Mouse (Mus musculus) limb, embryonic 11.5 days (tissue): ENCODE data around the gene Eif6. TPM values are rescaled to one million over a fixed set of nuclear protein-coding genes. Genes with fewer than 3 reads are reported as not detected.

ENCODE experiments used
- ATAC-seq: fragments of 200-750 bp; cut with Nextera tagmentation; 2 replicates; pipeline ENCODE4 v1.8.0; 2017; ENCODE audit warnings: low read depth; ENCODE audit not compliant: insufficient number of reproducible peaks, low FRiP score, low TSS enrichment
- DNase-seq: peaks from one replicate; pipeline ENCODE4 v3.0.0-alpha.2; 2015; ENCODE audit warnings: low spot score
- H3K27ac ChIP-seq: fragments of 300-500 bp; sonication (generic); replicated peaks from 2 replicates; pipeline ENCODE4 v1.5.1; 2014; ENCODE audit warnings: low read depth, mild to moderate bottlenecking, low read length
- H3K27me3 ChIP-seq: fragments of 300-500 bp; sonication (generic); 2 replicates; pipeline ENCODE4 v1.6.1; 2014; ENCODE audit warnings: mild to moderate bottlenecking, low read length, mixed read lengths; ENCODE audit not compliant: control insufficient read depth, insufficient read depth
- H3K36me3 ChIP-seq: fragments of 300-500 bp; sonication (generic); 2 replicates; pipeline ENCODE4 v1.6.1; 2014; ENCODE audit warnings: mild to moderate bottlenecking, low read length, moderate library complexity, mixed read lengths; ENCODE audit not compliant: control insufficient read depth, insufficient read depth
- H3K4me1 ChIP-seq: fragments of 300-500 bp; sonication (generic); 2 replicates; pipeline ENCODE4 v1.6.1; 2014; ENCODE audit warnings: low read length, mixed read lengths; ENCODE audit not compliant: control insufficient read depth, insufficient read depth
- H3K4me2 ChIP-seq: fragments of 300-500 bp; sonication (generic); 2 replicates; pipeline ENCODE4 v1.6.1; 2014; ENCODE audit warnings: low read depth, mild to moderate bottlenecking, moderate library complexity; ENCODE audit not compliant: severe bottlenecking
- H3K4me3 ChIP-seq: fragments of 300-500 bp; sonication (generic); 2 replicates; pipeline ENCODE4 v1.5.1; 2014; ENCODE audit warnings: low read depth, low read length
- H3K9ac ChIP-seq: fragments of 300-500 bp; sonication (generic); 2 replicates; pipeline ENCODE4 v1.6.1; 2014; ENCODE audit warnings: mild to moderate bottlenecking, low read length
- H3K9me3 ChIP-seq: fragments of 300-500 bp; sonication (generic); 2 replicates; pipeline ENCODE4 v1.6.1; 2016; ENCODE audit warnings: low read length; ENCODE audit not compliant: control insufficient read depth
- WGBS: fragments of 180-500 bp; shearing (Covaris S2); extraction: QIAGEN DNeasy Blood & Tissue Kit; methylation state at CpG from one replicate; pipeline ENCODE4 v1.1.7; 2014; 5-methylcytosine and 5-hydroxymethylcytosine counted together
- polyA plus RNA-seq: library from polyadenylated mRNA; unstranded; fragments of >200 nt; fragmentation: Nextera tagmentation; extraction: Ambion mirVana; gene quantifications from 2 replicates; pipeline ENCODE4 v1.2.1, GENCODE M21; 2014

The Eif6 gene
- polyA plus RNA-seq, 1 experiment from 2014 or later: 215 TPM

GRCm38 (mm10) chr2:155819392-155819448, 7.5 kb downstream of the Eif6 start, which contains the start of gene BC029722:
Gene BC029722, minus strand, starts transcription at chr2:155819426.
- DNase-seq: no peak
- peaks cover 8% of the 10 kb centered on the region for H3K4me1 ChIP-seq
- peak within 1 kb of the TSS; percentile 57 for H3K4me3 ChIP-seq
- H3K27me3 ChIP-seq: no peaks in the 10 kb centered on the region
- H3K36me3 ChIP-seq: peaks cover 11% of the 10 kb centered on the region
- ATAC-seq: no peak
- peak within 1 kb of the TSS; percentile 77 for H3K9ac ChIP-seq
- H3K9me3 ChIP-seq: no peaks in the 10 kb centered on the region
- H3K4me2 ChIP-seq: peak within 1 kb of the TSS; percentile 90
- H3K27ac ChIP-seq: no peak within 1 kb of the TSS

DNA sequence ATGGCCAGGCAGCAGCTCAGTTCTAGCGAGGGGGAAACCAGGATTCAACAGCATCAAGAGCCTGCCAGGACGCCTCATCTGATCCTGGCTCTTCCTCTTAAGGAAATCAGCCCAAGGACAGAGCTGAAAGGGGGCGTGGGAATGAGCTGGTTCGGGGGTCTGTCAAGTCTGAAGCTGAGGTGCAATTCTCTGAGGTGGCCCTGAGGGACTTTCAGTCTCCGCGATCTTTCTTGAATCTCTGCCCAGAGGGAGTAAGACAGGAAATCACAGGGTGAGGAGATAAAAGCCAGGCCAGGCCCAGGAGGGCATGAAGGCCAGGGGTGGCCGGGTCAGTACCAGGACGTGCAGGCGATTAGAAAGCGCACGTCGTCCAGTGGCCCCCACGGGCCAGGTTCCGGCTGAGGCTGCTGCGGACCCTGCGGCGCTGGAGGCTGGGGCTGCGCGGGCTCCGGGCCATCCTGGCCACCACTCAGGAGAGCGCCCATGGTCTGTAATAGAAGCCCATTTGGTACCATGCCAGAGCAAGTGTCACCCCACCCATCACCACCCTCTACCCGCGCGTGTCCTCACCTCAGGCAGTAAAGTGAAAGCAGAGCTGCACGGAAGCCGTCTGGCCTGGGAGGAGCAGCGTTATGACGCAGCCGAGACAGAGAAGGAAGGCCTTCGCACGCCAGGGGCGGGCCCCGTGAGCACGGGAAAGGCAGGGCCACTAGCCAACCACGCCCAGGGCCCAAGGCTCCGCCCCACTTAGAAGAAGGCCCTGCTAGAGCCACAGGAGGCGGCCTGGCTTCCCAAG, 7.9 kb downstream of the Eif6 start:
- DNase-seq (peak; percentile 88), ATAC-seq (peak; percentile 92)
- H3K4me1 ChIP-seq: peaks cover 8% of the 10 kb centered on the region
- peak overlapping the region; percentile 57 for H3K4me3 ChIP-seq
- no peaks in the 10 kb centered on the region for H3K27me3 ChIP-seq
- 3% methylated on average over 37 of the region's 37 CpGs for WGBS
- H3K9ac ChIP-seq: peak overlapping the region; percentile 77
- H3K36me3 ChIP-seq: peaks cover 8% of the 10 kb centered on the region
- H3K9me3 ChIP-seq: no peaks in the 10 kb centered on the region
- H3K27ac ChIP-seq: no peak overlapping the region
- H3K4me2 ChIP-seq: peak overlapping the region; percentile 90

GRCm38 (mm10) chr2:155817301-155818245, 9.2 kb downstream of the Eif6 start:
- Histone ChIP-seq H3K9ac (no peak overlapping the region), H3K4me1 (peaks cover 8% of the 10 kb centered on the region), H3K4me2 (no peak overlapping the region), H3K4me3 (no peak overlapping the region), H3K27me3 (no peaks in the 10 kb centered on the region), H3K36me3 (peaks cover 3% of the 10 kb centered on the region), H3K9me3 (no peaks in the 10 kb centered on the region), H3K27ac (no peak overlapping the region)
- 80% methylated on average over 10 of the region's 10 CpGs for WGBS
- DNase-seq (no peak), ATAC-seq (no peak)

DNA sequence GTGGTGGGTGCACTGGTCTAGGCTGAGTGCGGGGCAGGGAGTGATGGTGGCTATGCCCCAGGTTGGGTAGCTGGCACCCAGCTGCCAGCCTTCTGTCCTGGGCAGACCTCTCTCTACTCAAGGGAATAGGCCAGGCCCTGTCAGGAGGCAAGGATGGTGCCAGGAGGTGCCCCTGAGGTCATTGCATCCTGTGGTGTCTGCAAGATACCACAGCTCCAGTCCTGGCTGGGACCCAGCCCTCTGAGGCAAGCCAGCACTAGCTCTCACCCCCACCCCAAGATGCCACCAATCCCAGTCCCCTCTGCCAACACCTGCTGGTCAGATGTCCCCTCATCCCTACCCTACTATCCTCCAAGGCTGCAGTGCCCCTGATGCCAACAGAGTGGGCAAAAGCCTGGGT, 10.5 kb downstream of the Eif6 start:
- H3K4me2 ChIP-seq: no peak overlapping the region
- H3K27ac ChIP-seq: no peak overlapping the region

GRCm38 (mm10) chr2:155814829-155815228, 11.9 kb downstream of the Eif6 start:
- Histone ChIP-seq H3K4me1 (peaks cover 8% of the 10 kb centered on the region), H3K27ac (no peak overlapping the region), H3K9me3 (no peaks in the 10 kb centered on the region), H3K27me3 (no peaks in the 10 kb centered on the region), H3K36me3 (no peaks in the 10 kb centered on the region), H3K4me3 (no peak overlapping the region), H3K4me2 (no peak overlapping the region; the same call in 1 of the 2 replicates), H3K9ac (no peak overlapping the region)
- DNase-seq (no peak), ATAC-seq (no peak)
- WGBS: 20% methylated on average over 5 of the region's 5 CpGs

More for the DNA sequence above, 10.5 kb downstream of the Eif6 start:
- H3K4me1 ChIP-seq: peaks cover 8% of the 10 kb centered on the region
- no peaks in the 10 kb centered on the region for H3K27me3 ChIP-seq
- H3K9me3 ChIP-seq: no peaks in the 10 kb centered on the region
- H3K9ac ChIP-seq: no peak overlapping the region
- peaks cover 2% of the 10 kb centered on the region for H3K36me3 ChIP-seq
- DNase-seq: no peak
- no peak for ATAC-seq
- no peak overlapping the region for H3K4me3 ChIP-seq
- 100% methylated on average over 1 of the region's 1 CpGs for WGBS

DNA sequence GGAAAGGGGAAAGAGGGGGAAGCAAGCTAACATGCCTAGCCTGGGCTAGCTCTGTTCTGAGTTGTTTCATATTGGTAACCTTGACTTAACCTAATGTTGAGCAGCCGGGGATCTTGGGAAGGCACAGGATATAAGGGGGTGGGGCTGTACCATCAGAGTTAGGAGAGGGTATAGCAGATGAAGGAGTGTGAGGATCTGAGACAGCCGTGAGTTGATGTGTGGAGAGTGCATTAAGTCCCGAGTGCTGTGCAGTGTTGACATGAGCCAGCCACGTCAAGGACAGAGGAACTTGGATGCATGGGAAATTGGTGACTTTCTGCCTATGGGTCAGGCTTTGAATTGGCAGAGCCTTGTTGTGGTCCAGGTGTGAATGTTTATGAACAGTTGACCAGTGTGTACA, 14.1 kb downstream of the Eif6 start:
- Histone ChIP-seq H3K27me3 (no peaks in the 10 kb centered on the region), H3K9me3 (no peaks in the 10 kb centered on the region), H3K36me3 (no peaks in the 10 kb centered on the region), H3K9ac (no peak overlapping the region), H3K4me1 (peaks cover 3% of the 10 kb centered on the region; the same call in 1 of the 2 replicates), H3K4me2 (no peak overlapping the region), H3K27ac (no peak overlapping the region), H3K4me3 (no peak overlapping the region)
- whole genome bisulfite sequencing: 74% methylated on average over 4 of the region's 4 CpGs
- no peak for DNase-seq
- ATAC-seq: no peak

GRCm38 (mm10) chr2:155811821-155812396, 14.8 kb downstream of the Eif6 start:
- Histone ChIP-seq H3K4me1 (peaks cover 3% of the 10 kb centered on the region; the same call in 1 of the 2 replicates), H3K36me3 (no peaks in the 10 kb centered on the region), H3K27ac (no peak overlapping the region), H3K9me3 (no peaks in the 10 kb centered on the region), H3K9ac (no peak overlapping the region), H3K4me3 (no peak overlapping the region), H3K4me2 (no peak overlapping the region), H3K27me3 (no peaks in the 10 kb centered on the region)
- no peak for ATAC-seq
- WGBS: 34% methylated on average over 16 of the region's 16 CpGs
- DNase-seq: peak; percentile 89

- no peaks in the 10 kb centered on the region for H3K9me3 ChIP-seq
- ATAC-seq (no peak), DNase-seq (no peak)
- H3K36me3 ChIP-seq: no peaks in the 10 kb centered on the region
- no peaks in the 10 kb centered on the region for H3K27me3 ChIP-seq
- H3K4me2 ChIP-seq: no peak overlapping the region
- H3K4me3 ChIP-seq: no peak overlapping the region
- WGBS: 92% methylated on average over 4 of the region's 4 CpGs
- H3K4me1 ChIP-seq: no peaks in the 10 kb centered on the region
- H3K9ac ChIP-seq: no peak overlapping the region
- H3K27ac ChIP-seq: no peak overlapping the region
These were observed 17.1 kb downstream of the Eif6 start for GRCm38 (mm10) chr2:155809620-155810019.
